Mouse (Mus musculus) midbrain, postnatal 0 days (tissue): Measurements from ENCODE around the gene Skap1. TPM values are rescaled to one million over a fixed set of nuclear protein-coding genes. Genes with fewer than 3 reads are reported as not detected.

Experiments used
- ATAC-seq: fragments of 200-750 bp; cut with Nextera tagmentation; 2 replicates; pipeline ENCODE4 v1.8.0; 2017; ENCODE audit warnings: moderate number of reproducible peaks, mild to moderate bottlenecking, moderate TSS enrichment, moderate library complexity; ENCODE audit not compliant: low FRiP score
- DNase-seq: peaks from one replicate; pipeline ENCODE4 v3.0.0-alpha.2; 2015; ENCODE audit warnings: low spot score
- H3K27ac ChIP-seq: fragments of 300-500 bp; sonication (generic); 2 replicates; pipeline ENCODE4 v1.5.1; 2014; ENCODE audit warnings: low read depth, mild to moderate bottlenecking, low read length, mixed read lengths
- H3K27me3 ChIP-seq: fragments of 300-500 bp; sonication (generic); 2 replicates; pipeline ENCODE4 v1.6.1; 2014; ENCODE audit warnings: low read length, control low read depth, mixed read lengths; ENCODE audit not compliant: insufficient read depth
- H3K36me3 ChIP-seq: fragments of 300-500 bp; sonication (generic); 2 replicates; pipeline ENCODE4 v1.6.1; 2014; ENCODE audit warnings: low read length, control low read depth, mixed read lengths; ENCODE audit not compliant: insufficient read depth
- H3K4me1 ChIP-seq: fragments of 300-500 bp; sonication (generic); 2 replicates; pipeline ENCODE4 v1.6.1; 2014; ENCODE audit warnings: mild to moderate bottlenecking, control low read depth, antibody characterized with exemption, low read length, mixed read lengths; ENCODE audit not compliant: insufficient read depth
- H3K4me2 ChIP-seq: fragments of 300-500 bp; sonication (generic); 2 replicates; pipeline ENCODE4 v1.6.1; 2014; ENCODE audit warnings: low read depth, mild to moderate bottlenecking, low read length, mixed read lengths; ENCODE audit not compliant: poor library complexity, severe bottlenecking
- H3K4me3 ChIP-seq: fragments of 300-500 bp; sonication (generic); 2 replicates; pipeline ENCODE4 v1.5.1; 2014; ENCODE audit warnings: low read depth, mild to moderate bottlenecking, low read length, moderate library complexity
- H3K9ac ChIP-seq: fragments of 300-500 bp; sonication (generic); replicated peaks from 2 replicates; pipeline ENCODE4 v1.6.1; 2014; ENCODE audit warnings: mild to moderate bottlenecking, low read length, moderate library complexity, mixed read lengths; ENCODE audit not compliant: poor library complexity, severe bottlenecking
- H3K9me3 ChIP-seq: fragments of 300-500 bp; sonication (generic); 2 replicates; pipeline ENCODE4 v1.6.1; 2016; ENCODE audit warnings: low read length, control low read depth
- CTCF ChIP-seq: IDR thresholded peaks from 2 replicates; pipeline ENCODE4 v1.5.1; 2016; ENCODE audit warnings: antibody characterized with exemption, mild to moderate bottlenecking
- WGBS: fragments of 180-500 bp; shearing (Covaris S2); extraction: QIAGEN DNeasy Blood & Tissue Kit; methylation state at CpG from one replicate; pipeline ENCODE4 v1.1.7; 2014; 5-methylcytosine and 5-hydroxymethylcytosine counted together
- polyA plus RNA-seq: library from polyadenylated mRNA; unstranded; fragments of >200 nt; fragmentation: Nextera tagmentation; extraction: Ambion mirVana; gene quantifications from 2 replicates; pipeline ENCODE4 v1.2.1, GENCODE M21; 2015
- total RNA-seq: library from RNA; depleted of rRNA; stranded (reverse); fragments of >200 nt; gene quantifications from 2 replicates; pipeline ENCODE4 v1.2.3, GENCODE M21; 2014

Skap1 gene
- total and polyA plus RNA-seq, 2 experiments from 2014 or later, result 1.0 to 3.2 TPM

DNA sequence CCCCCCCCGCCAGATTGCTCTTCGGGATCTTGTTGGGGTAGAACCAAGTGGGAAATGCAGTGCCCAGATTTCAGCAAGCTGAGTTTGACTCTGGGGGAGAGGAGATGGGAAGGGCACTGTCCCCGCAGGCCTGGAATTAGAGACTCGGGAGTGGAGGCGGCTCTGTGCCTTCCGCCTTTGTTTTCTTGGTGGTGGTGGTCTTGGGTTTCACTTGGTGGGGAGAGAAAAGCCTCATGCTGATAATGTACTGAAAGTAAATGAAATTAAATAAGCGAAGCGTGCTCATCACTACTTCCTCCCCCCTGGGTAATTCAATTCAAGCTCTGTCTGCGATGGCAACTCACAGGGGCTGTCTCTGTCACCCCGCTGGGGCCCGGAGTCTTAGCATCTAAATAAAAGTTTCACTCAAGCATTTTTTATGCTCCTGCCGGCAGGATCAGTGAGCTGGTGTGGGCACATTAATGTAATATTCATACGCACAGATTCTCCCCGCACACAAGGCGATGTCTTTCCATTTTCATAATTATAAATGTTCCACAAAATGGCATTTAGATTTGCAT is 231.9 kb downstream of the Skap1 start:
- Histone ChIP-seq H3K4me3 (no peak overlapping the region), H3K4me2 (no peak overlapping the region; the same call in 1 of the 2 replicates), H3K9ac (no peak overlapping the region; the same call in 1 of the 2 replicates), H3K27ac (no peak overlapping the region), H3K9me3 (no peaks in the 10 kb centered on the region), H3K27me3 (no peaks in the 10 kb centered on the region), H3K4me1 (0 out of 2 replicates have a peak, but pooled peaks cover 3% of the 10 kb centered on the region), H3K36me3 (no peaks in the 10 kb centered on the region)
- ATAC-seq, result no peak
- TF ChIP-seq CTCF, result no peak
- DNase-seq, result peak; percentile 36
- WGBS, result 19% methylated on average over 15 of the region's 15 CpGs

DNA sequence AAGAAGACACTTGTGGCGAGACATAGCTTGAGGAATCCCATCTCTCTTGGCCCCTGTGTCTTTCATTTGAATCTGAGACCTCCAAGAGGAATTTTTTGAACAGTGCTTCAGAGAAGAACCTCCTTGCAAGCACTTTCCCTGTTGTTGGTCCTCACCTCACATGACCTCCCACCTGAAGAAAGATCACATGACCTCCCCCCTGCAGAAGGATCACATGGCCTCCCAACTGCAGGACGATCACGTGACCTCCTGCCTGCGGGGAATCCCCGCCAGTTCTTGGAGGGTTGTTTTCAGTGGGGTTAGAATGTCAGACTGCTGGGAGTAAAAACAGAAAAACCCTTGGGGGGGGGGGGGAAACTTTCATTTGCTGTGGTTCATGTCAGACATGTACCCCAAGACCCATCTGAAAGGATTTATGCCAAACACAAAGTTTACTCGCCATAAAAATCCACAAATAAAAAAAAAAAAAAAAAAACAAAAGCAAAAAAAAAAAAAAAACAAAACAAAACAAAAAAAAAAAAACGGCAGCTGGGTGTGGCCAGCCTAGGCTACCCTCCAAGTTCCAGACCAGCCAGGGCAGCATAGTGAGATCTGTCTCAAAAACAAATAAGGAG is 232.6 kb downstream of the Skap1 start:
- TF ChIP-seq CTCF, result no peak
- Histone ChIP-seq H3K27ac (no peak overlapping the region), H3K36me3 (no peaks in the 10 kb centered on the region), H3K9ac (no peak overlapping the region), H3K4me2 (no peak overlapping the region), H3K4me3 (no peak overlapping the region), H3K27me3 (no peaks in the 10 kb centered on the region), H3K9me3 (no peaks in the 10 kb centered on the region), H3K4me1 (0 out of 2 replicates have a peak, but pooled peaks cover 3% of the 10 kb centered on the region)
- peak; percentile 33 for DNase-seq
- WGBS, result 22% methylated on average over 7 of the region's 7 CpGs
- ATAC-seq, result no peak

DNA sequence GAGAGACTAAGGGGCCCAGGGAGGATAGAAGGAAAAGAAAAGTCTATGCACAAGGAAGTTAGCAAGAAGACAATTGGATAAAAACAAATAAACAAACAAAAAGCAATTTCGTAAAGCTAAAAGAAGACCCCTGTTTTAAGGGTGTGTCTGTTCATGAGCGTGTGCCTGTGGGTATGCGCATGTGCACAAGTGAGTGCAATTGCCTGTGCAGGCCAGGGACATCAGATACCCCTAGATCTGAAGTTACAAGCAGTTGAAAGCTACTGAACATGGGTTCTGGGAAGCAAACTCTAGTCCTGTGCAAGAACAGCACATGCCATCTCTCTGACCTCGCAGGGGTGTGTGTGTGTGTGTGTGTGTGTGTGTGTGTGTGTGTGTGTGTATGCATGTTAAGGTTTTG is 233.1 kb downstream of the Skap1 start:
- no peaks in the 10 kb centered on the region for H3K27me3 ChIP-seq
- H3K9ac ChIP-seq, result no peak overlapping the region
- no peak for ATAC-seq
- no peak for TF ChIP-seq CTCF
- no peak overlapping the region for H3K4me2 ChIP-seq
- DNase-seq, result no peak
- no peaks in the 10 kb centered on the region for H3K36me3 ChIP-seq
- no peak overlapping the region for H3K27ac ChIP-seq
- H3K4me1 ChIP-seq, result 0 out of 2 replicates have a peak, but pooled peaks cover 3% of the 10 kb centered on the region
- 94% methylated on average over 4 of the region's 4 CpGs for WGBS
- no peak overlapping the region for H3K4me3 ChIP-seq
- H3K9me3 ChIP-seq, result no peaks in the 10 kb centered on the region

DNA sequence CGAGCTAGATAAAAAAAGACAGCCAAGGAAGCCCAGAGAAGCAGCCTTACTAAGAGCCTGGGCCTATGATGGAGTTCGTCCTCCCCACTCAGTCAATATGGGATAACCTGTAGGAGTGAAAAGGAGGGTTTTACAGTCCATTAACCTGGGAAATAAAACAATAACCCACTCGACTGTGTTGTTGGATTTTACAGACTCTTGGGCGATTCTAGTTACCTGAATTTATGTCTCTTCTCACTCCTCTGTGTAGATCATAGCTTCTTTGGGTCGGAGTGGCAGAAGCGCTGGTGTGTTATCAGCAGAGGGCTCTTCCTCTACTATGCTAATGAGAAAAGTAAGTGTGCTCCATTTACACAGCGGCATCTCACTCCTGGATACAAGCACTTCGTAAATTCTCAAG is 239.4 kb downstream of the Skap1 start:
- no peak overlapping the region for H3K27ac ChIP-seq
- H3K4me1 ChIP-seq, result no peaks in the 10 kb centered on the region
- H3K27me3 ChIP-seq, result no peaks in the 10 kb centered on the region
- TF ChIP-seq CTCF, result no peak
- no peak overlapping the region for H3K4me2 ChIP-seq
- H3K9ac ChIP-seq, result no peak overlapping the region
- DNase-seq (no peak), ATAC-seq (no peak)
- H3K4me3 ChIP-seq, result no peak overlapping the region
- H3K9me3 ChIP-seq, result no peaks in the 10 kb centered on the region
- 87% methylated on average over 8 of the region's 8 CpGs for WGBS
- H3K36me3 ChIP-seq, result no peaks in the 10 kb centered on the region

DNA sequence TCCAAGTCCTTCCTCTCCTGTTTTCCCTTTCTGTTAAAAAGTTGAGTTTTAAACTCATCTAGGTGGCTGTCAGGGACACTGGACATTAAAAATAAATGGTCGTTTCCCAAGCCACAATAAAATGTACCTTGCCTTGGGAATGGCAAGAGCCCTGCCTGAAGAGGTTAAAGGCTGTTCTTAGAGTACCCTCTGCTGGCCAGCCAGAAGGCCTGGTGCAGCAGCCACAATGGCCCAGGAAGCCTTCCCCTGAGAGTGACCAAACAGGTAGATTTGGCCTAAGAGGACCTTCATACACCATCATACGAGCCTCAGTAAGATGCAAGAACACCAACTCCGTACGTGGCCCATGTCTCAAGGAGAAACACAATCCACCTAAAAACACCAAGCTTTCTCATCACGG is 246.9 kb downstream of the Skap1 start:
- WGBS, result 75% methylated on average over 5 of the region's 5 CpGs
- Histone ChIP-seq H3K4me1 (no peaks in the 10 kb centered on the region), H3K27me3 (no peaks in the 10 kb centered on the region), H3K9ac (no peak overlapping the region), H3K36me3 (no peaks in the 10 kb centered on the region), H3K9me3 (no peaks in the 10 kb centered on the region), H3K4me2 (no peak overlapping the region), H3K4me3 (no peak overlapping the region), H3K27ac (no peak overlapping the region)
- DNase-seq (peak; percentile 28), ATAC-seq (no peak)
- TF ChIP-seq CTCF, result peak; percentile 49

DNA sequence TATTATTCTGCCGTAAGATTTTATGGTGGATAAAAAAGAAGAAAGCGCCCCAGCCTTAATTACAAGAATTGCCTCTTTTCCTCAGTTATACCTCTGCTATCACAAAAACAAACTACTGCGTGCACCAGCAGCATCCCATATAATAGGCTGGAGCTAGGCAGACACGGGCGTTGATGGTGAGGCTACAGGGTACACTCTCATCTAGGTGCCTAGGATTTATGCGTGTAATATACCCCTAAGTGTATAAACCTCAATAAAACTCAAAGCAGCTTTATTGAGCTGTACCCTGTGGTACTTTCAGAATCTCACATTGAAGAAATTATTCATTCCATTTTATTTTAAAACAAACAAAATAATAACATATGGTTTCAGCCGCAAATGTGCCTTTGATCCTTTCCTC is 247.3 kb downstream of the Skap1 start:
- Histone ChIP-seq H3K4me3 (no peak overlapping the region), H3K36me3 (no peaks in the 10 kb centered on the region), H3K27me3 (no peaks in the 10 kb centered on the region), H3K9ac (no peak overlapping the region), H3K4me1 (no peaks in the 10 kb centered on the region), H3K4me2 (no peak overlapping the region), H3K9me3 (no peaks in the 10 kb centered on the region), H3K27ac (no peak overlapping the region)
- WGBS, result 86% methylated on average over 7 of the region's 7 CpGs
- DNase-seq, result no peak
- ATAC-seq, result no peak
- TF ChIP-seq CTCF, result no peak
